Comparison of ENCODE assay signal across 8 mouse cellular contexts in genomic region chr7:141918407-141918806, GRCm38 (mm10). TPM values are rescaled to one million over a fixed set of nuclear protein-coding genes. Genes with fewer than 3 reads are reported as not detected.
A peak's percentile ranks its signal among the peaks of the same experiment; 100 is the strongest.
DNase-seq lines count a peak whose midpoint lies in the region; ATAC-seq and TF ChIP-seq lines count a peak whose summit lies in the region.

TSS of gene Tollip (minus strand) at chr7:141918507.

- H3K4me1 ChIP-seq in forebrain, embryonic 11.5 days (replicated peaks; ENCODE audit: control insufficient read depth, insufficient read depth, low read length) = no peaks in the 10 kb centered on the region
- no peaks in the 10 kb centered on the region for H3K4me1 ChIP-seq in limb, embryonic 14.5 days (ENCODE audit: control insufficient read depth, insufficient read depth, low read length)
- no peaks in the 10 kb centered on the region for H3K4me1 ChIP-seq in stomach, embryonic 14.5 days (ENCODE audit: control insufficient read depth, insufficient read depth, low read length)

- H3K9ac ChIP-seq in forebrain, embryonic 11.5 days (ENCODE audit: low read length) = no peak within 1 kb of the TSS
- no peak within 1 kb of the TSS for H3K9ac ChIP-seq in limb, embryonic 14.5 days (ENCODE audit: low read depth, low read length, severe bottlenecking)
- H3K9ac ChIP-seq in stomach, embryonic 14.5 days (replicated peaks; ENCODE audit: low read depth, low read length) = no peak within 1 kb of the TSS

- no peaks in the 10 kb centered on the region for H3K36me3 ChIP-seq in forebrain, embryonic 11.5 days (ENCODE audit: control insufficient read depth, insufficient read depth, low read length)
- H3K36me3 ChIP-seq in limb, embryonic 14.5 days (ENCODE audit: control insufficient read depth, insufficient read depth, low read length) = no peaks in the 10 kb centered on the region
- no peaks in the 10 kb centered on the region for H3K36me3 ChIP-seq in stomach, embryonic 14.5 days (ENCODE audit: control insufficient read depth, insufficient read depth, low read length)

- no peak for ATAC-seq in forebrain, embryonic 11.5 days (replicated peaks; ENCODE audit: low FRiP score)
- ATAC-seq in limb, embryonic 14.5 days (ENCODE audit: low FRiP score, low read depth) = no peak
- no peak for ATAC-seq in stomach, embryonic 14.5 days (ENCODE audit: insufficient number of reproducible peaks, insufficient read depth, low FRiP score, low read depth)

- no peak for DNase-seq in thymus, postnatal 0 days (ENCODE audit: low spot score)
- DNase-seq in thymus, postnatal 36 days = no peak
- peak; percentile 5 for DNase-seq in forebrain, embryonic 11.5 days (ENCODE audit: low spot score)
- no peak for DNase-seq in heart, postnatal 4 days
- DNase-seq in limb, embryonic 14.5 days (ENCODE audit: low spot score) = no peak
- no peak for DNase-seq in cerebellum, postnatal 14 days
- no peak for DNase-seq in frontal cortex, postnatal 25 days (ENCODE audit: low spot score in 2 of 2)

- 89% methylated on average over 2 of the region's 2 CpGs for WGBS in forebrain, embryonic 11.5 days
- 91% methylated on average over 2 of the region's 2 CpGs for WGBS in limb, embryonic 14.5 days
- WGBS in stomach, embryonic 14.5 days = 89% methylated on average over 2 of the region's 2 CpGs

- no peaks in the 10 kb centered on the region; the same call in 1 of the 2 replicates for H3K27me3 ChIP-seq in forebrain, embryonic 11.5 days (ENCODE audit: control insufficient read depth, insufficient read depth, low read length)
- no peaks in the 10 kb centered on the region for H3K27me3 ChIP-seq in limb, embryonic 14.5 days (ENCODE audit: control insufficient read depth, insufficient read depth, low read length)
- H3K27me3 ChIP-seq in stomach, embryonic 14.5 days (ENCODE audit: control insufficient read depth, insufficient read depth, low read length) = no peaks in the 10 kb centered on the region

- no peak within 1 kb of the TSS for H3K4me3 ChIP-seq in forebrain, embryonic 11.5 days (ENCODE audit: low read depth, low read length)
- H3K4me3 ChIP-seq in limb, embryonic 14.5 days (replicated peaks; ENCODE audit: low read length) = no peak within 1 kb of the TSS
- H3K4me3 ChIP-seq in stomach, embryonic 14.5 days (ENCODE audit: low read depth, low read length) = no peak within 1 kb of the TSS

- H3K27ac ChIP-seq in forebrain, embryonic 11.5 days (ENCODE audit: low read depth, low read length) = no peak within 1 kb of the TSS
- no peak within 1 kb of the TSS for H3K27ac ChIP-seq in limb, embryonic 14.5 days (replicated peaks; ENCODE audit: low read depth, low read length)
- H3K27ac ChIP-seq in stomach, embryonic 14.5 days (ENCODE audit: low read length) = no peak within 1 kb of the TSS

- no peaks in the 10 kb centered on the region for H3K9me3 ChIP-seq in forebrain, embryonic 11.5 days (ENCODE audit: control insufficient read depth, low read length)
- H3K9me3 ChIP-seq in limb, embryonic 14.5 days (ENCODE audit: control insufficient read depth, low read length) = no peaks in the 10 kb centered on the region
- no peaks in the 10 kb centered on the region for H3K9me3 ChIP-seq in stomach, embryonic 14.5 days (ENCODE audit: control insufficient read depth, low read depth, low read length)

- no peak within 1 kb of the TSS for H3K4me2 ChIP-seq in forebrain, embryonic 11.5 days (ENCODE audit: low read depth, low read length, severe bottlenecking)
- no peak within 1 kb of the TSS for H3K4me2 ChIP-seq in limb, embryonic 14.5 days (replicated peaks; ENCODE audit: low read depth, low read length, severe bottlenecking)
- H3K4me2 ChIP-seq in stomach, embryonic 14.5 days (replicated peaks; ENCODE audit: low read depth, low read length) = no peak within 1 kb of the TSS

- no peak for TF ChIP-seq POLR2A in limb, embryonic 14.5 days (IDR thresholded peaks at IDR 0.05; ENCODE audit: borderline replicate concordance, extremely low read depth, insufficient read depth, insufficient read length)

RNA-seq across cellular contexts. Expression of gene Tollip, which starts in this region (rescaled TPM):
- polyA plus RNA-seq in thymus, postnatal 0 days (2015; fragmentation: Nextera tagmentation; extraction: Ambion mirVana) = 50.6 and 51.6 TPM in 2 replicates
- 59.8 and 70.7 TPM in 2 replicates for polyA plus RNA-seq in forebrain, embryonic 11.5 days (2014; fragmentation: Nextera tagmentation; extraction: Ambion mirVana)
- 10 to 100 TPM; 47.0 to 48.3 TPM for total RNA-seq in heart, postnatal 4 days (2021)
- polyA plus RNA-seq in limb, embryonic 14.5 days (2012; rRNA removed) = 46.0 and 55.8 TPM in 2 replicates
- 41.3 and 46.3 TPM in 2 replicates for polyA plus RNA-seq in limb, embryonic 14.5 days (2014; fragmentation: Nextera tagmentation; extraction: Ambion mirVana)
- 53.2 and 55.0 TPM in 2 replicates for polyA plus RNA-seq in stomach, embryonic 14.5 days (2014; fragmentation: Nextera tagmentation; extraction: Ambion mirVana)
